Mouse (Mus musculus) brain, adult 2 months (tissue): ENCODE data around the gene Dennd1a.

ENCODE experiments used
- DNase-seq: peaks from one replicate; pipeline ENCODE4 v3.0.0; 2011; ENCODE audit warnings: low read depth, low spot score

Dennd1a gene

DNA sequence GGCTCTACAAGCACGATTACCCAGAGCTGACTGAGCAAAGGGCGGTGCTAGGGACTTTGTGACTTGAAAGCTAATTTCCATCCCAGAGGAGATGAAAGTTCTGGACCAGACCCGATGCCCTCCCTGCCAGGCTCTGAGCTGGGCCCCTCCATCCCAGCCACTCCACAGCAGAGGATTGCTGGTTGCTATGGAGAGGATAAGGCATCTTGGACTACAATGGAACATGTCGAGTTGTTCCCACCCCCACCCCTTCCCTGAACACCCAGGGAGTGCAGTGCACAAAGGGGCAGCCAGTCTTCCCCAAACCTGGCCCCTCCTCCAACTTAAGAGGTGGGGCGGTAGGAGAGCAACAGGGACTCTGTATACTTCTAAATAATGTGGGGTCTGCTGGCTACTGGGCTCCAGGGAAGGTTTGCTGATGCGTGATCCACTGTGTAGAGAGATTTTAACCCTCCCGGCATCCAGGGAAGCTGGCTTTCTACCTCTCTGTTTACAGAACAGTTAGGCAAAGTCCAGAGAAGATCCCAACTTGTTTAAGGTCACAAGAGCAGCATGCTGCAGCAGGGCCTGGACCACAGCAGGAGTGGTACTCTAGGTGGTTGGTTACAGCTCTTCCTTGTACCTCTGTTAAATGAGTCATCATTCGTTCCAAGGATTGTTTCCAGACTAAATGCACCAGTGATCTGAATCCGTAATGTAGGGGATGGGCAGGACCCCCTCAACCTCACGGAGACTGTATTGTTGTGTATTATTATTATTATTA is 509.1 kb downstream of the Dennd1a start:
- DNase-seq, result no peak

GRCm38 (mm10) chr2:37776611-37777411 is 510.4 kb downstream of the Dennd1a start:
- no peak for DNase-seq

DNA sequence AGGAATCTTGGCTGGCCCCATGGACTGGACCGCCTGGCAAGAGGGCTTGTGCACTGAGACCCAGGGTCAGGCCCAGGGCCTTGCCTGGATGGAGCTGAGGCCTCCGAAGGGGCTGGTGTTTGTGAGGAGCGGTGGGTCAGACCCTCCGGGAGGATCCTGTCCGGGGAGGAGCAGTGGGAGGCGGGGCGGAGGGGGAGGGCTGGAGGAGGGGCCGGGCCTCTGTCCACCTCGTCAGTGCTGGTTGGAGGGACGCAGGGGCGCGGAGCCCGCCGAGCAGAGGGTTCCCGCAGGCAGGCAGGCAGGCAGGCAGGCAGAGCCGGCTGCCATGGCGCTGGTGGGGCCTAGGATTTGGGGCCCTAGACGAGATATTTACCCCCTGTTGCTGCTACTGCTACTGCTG is 511.2 kb downstream of the Dennd1a start, which contains the start of gene Crb2:
Gene Crb2 (plus strand): TSS at position 234 of the 400 bp plus-strand sequence.
- DNase-seq, result no peak

- no peak for DNase-seq
Measured at GRCm38 (mm10) chr2:37774571-37774970, 512.6 kb downstream of the Dennd1a start.

- DNase-seq, result peak; percentile 94
Measured at GRCm38 (mm10) chr2:37771618-37772285, 515.4 kb downstream of the Dennd1a start.

- DNase-seq, result no peak
Measured at GRCm38 (mm10) chr2:37769793-37770192, 517.4 kb downstream of the Dennd1a start.

GRCm38 (mm10) chr2:37768903-37769302 is 518.3 kb downstream of the Dennd1a start:
- DNase-seq, result no peak

DNA sequence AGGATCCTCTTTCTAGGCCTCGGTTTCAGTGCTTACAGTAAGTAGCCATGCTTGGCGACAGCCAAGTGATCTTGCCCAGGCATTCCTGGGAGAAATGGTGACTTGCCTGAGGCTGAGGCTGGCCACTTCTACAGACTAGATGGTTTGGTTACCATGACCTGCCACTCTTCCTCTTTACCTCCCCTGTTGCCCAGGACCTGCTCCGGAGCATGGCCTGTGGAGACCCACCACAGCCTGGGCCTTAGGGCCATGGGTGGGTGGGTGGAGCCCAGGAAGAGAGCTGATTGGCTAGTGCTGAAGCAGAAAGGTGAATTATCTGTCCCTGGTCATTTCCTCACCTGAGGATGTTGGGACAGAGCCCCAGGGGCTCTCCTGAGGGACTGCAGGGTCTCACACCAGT is 519.5 kb downstream of the Dennd1a start:
- no peak for DNase-seq

DNA sequence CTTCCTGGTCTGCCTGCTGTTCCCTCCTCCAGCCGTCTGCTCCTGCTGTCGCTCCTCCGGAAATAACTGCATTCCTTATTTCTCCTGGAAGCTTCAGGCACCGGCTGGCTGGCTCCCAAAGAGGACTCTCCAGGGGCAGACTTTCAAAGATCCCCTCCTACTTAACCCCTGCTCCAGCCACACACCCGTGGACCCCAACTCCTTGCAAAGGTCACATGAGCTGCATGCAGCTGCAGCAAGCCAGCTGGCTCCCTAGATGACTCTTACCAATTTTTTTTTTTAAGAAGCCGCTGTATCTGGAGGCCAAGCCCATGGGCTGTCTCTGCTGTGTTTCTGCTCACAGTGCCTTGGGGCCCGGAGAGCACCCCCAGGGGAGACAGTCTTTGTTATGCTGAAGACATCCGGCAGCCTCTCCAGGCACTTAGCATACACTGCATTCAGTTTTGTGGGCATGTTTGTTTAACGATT is 520.1 kb downstream of the Dennd1a start:
- DNase-seq, result peak; percentile 83

GRCm38 (mm10) chr2:37766027-37766761 is 521.0 kb downstream of the Dennd1a start:
- DNase-seq, result no peak

- DNase-seq, result peak; percentile 89
Measured at GRCm38 (mm10) chr2:37765082-37765483, 522.1 kb downstream of the Dennd1a start.

DNA sequence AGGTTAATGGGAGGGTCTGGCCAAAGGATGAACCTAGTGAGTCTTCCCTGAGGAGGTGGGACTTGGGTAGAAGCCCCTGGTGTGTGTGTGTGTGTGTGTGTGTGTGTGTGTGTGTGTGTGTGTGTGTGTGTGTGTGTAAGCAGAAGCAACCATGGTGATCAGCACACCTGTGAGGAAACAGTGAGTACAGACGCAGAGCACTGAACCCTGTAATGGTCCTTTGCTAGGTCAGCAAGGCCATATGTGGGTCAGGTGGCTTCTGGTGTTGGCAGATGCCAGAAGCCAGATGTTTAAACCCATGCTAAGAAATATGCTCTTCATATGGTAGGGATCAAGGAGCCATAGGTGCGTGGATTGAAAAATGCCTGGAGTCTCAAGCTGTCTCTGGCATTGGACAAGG is 522.7 kb downstream of the Dennd1a start:
- no peak for DNase-seq

- no peak for DNase-seq
Measured at GRCm38 (mm10) chr2:37763638-37764037, 523.6 kb downstream of the Dennd1a start.

GRCm38 (mm10) chr2:37760633-37761032 is 526.6 kb downstream of the Dennd1a start:
- DNase-seq, result no peak

- DNase-seq, result no peak
Measured at GRCm38 (mm10) chr2:37758343-37759015, 528.7 kb downstream of the Dennd1a start.

DNA sequence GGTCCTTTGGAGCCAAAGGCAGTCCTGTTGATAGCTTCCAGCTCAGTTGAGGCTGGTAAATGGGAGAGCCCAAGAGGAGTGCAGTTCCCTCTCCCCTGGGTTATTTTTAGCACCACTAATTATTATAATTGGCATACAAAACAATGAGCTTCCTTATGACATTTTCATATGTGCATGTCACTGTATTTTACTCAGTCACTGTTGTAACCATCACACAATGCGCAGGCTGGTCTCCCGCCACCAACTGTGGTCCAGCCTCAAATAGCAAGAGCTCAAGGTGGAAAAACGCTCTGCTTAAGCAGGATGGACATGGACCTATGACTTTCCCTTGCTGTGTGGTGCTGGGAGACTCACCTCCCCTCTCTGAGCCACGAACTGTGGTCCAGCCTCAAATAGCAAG is 529.4 kb downstream of the Dennd1a start:
- no peak for DNase-seq

DNA sequence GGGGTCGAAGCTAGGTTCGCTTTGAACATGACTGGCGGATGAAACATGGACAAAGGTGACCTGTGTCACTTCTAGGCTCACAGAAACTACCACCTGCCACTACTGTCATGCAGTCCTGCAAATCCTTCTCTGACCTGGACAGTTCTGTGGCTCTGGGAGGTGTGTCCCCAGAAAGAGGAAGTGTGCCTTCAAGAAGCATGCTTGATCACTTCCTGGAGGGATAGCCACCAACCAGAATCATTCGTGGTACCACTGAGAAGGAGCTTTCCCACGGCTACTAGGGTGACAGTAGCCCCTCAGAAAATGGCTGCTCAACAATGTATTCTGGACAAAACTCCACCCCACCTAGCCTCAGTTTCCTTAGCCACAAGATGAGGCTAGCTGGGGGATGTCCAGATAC is 530.2 kb downstream of the Dennd1a start:
- no peak for DNase-seq

DNA sequence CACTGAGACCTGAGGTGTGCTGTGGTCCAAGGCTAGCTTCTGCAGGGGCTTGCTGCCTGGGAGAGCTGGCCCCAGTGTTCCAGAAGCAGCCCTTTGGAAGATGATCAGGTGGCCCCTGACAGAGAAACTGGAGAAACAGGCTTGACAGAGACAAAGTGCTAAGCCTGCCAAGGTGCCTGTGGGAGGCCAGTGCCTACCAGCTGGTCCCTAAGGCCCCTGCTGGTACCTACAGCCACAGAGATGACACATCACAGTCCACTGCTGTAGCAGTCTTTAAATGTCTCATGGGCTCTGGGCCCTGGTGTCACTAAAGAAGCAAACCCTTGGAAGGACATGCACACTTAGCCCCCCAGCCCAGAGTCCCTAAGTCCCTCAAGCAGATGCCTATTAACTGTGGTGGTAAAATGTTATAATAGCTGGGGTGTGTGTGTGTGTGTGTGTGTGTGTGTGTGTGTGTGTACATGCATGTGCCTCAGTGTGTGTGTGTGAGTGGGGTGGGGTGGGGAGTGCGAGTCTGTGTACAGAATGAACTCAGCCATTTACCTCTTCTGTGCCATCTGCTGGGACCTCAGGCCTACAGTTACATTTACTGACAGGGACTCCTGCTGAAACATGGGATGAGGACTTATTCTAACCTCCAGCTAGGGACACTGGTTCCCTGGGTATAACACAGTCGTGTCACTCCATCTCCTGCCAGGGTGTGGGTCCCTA is 530.8 kb downstream of the Dennd1a start:
- DNase-seq, result peak; percentile 97

GRCm38 (mm10) chr2:37751114-37751513 is 536.1 kb downstream of the Dennd1a start:
- no peak for DNase-seq

DNA sequence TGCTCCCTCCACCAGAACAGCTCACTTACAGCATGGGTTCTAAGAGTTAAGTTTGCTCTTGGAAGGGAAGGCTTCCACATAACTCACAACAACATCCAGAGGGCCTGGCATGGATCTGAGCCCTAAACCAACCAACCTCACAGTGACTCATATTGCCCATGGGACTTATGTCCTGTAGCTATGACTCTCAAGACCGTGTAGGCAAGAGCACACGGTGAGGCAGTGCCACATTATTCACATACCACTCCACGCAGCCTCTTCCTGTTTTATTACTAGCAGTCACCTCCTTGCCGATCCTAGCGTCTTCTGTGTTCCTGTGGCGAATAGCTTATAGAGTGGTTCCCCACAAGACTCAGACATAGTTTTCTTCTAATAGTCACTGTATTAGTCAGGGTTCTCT is 537.9 kb downstream of the Dennd1a start:
- no peak for DNase-seq
